In the genomic region with DNA sequence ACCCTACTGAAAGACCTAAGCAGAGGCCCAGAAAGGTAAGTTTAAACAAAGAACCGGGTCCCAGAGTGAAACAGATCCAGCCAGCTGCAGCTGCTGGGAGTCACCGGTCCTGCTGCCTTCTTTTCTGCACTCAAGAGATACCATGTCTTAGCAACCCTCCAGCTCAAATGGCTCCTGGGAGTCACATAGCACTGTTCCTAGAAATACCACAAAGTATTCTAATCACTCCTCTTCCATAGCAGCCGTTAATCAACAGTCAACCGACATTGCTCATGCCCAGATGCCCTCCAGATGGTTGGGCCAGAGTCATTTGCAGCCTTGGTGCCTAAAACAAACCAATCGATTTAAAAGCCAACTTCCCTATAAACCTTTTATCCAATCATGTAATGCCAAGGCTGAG, we compare ENCODE assay signal across 22 mouse cellular contexts. TPM values are rescaled to one million over a fixed set of nuclear protein-coding genes. Genes with fewer than 3 reads are reported as not detected.
"Had no signal": no experiment of that assay in that cellular context is flagged by ENCODE, and none has a peak within 500 bp of the region (broad histone marks: within the 10 kb centered on the region; RNA-seq: fewer than 3 reads in every experiment).

No protein-coding gene starts in this region.

- H3K4me2 ChIP-seq: limb, embryonic 13.5 days; lung, embryonic 15.5 days; midbrain, embryonic 11.5 days had no signal

- H3K9ac ChIP-seq: limb, embryonic 13.5 days; lung, embryonic 15.5 days had no signal

- H3K27me3 ChIP-seq: limb, embryonic 13.5 days; lung, embryonic 15.5 days had no signal

- H3K36me3 ChIP-seq: limb, embryonic 10.5 days; limb, embryonic 13.5 days; lung, embryonic 15.5 days had no signal

- H3K4me3 ChIP-seq: limb, embryonic 10.5 days; limb, embryonic 13.5 days; lung, embryonic 15.5 days had no signal

- H3K4me1 ChIP-seq: limb, embryonic 10.5 days; limb, embryonic 13.5 days; lung, embryonic 15.5 days had no signal

- H3K9me3 ChIP-seq: limb, embryonic 10.5 days; limb, embryonic 13.5 days; lung, embryonic 15.5 days had no signal

- ATAC-seq: intestine, embryonic 16.5 days had no signal

- DNase-seq: kidney, adult 18-20 months; kidney, adult 9 months; kidney, postnatal 14 days; kidney, postnatal 4 days; lung, adult 18-20 months; lung, postnatal 14 days; lung, postnatal 4 days; midbrain, embryonic 14.5 days; right cerebral cortex, adult 18-20 months; right cerebral cortex, postnatal 14 days; right cerebral cortex, postnatal 4 days; thymus, adult 2 months; thymus, postnatal 14 days had no signal

- H3K27ac ChIP-seq: limb, embryonic 10.5 days; limb, embryonic 13.5 days; lung, embryonic 15.5 days; stomach, postnatal 0 days had no signal

RNA-seq across cellular contexts. Expression of a gene that starts 19.8 kb away (rescaled TPM):
- total RNA-seq: liver, adult 2 months; megakaryocyte progenitor cell, adult 5-6 weeks; megakaryocyte-erythroid progenitor cell, adult 5-6 weeks had no signal
- polyA plus RNA-seq: liver, adult 2 months had no signal
